Mouse (Mus musculus) cerebellum, adult 2 months (tissue): ENCODE results near the gene Tspan14. TPM values are rescaled to one million over a fixed set of nuclear protein-coding genes. Genes with fewer than 3 reads are reported as not detected.

Source experiments
- DNase-seq, 2 experiments: peaks; one replicate each; pipeline ENCODE4 v3.0.0; 2021
- H3K27ac ChIP-seq: fragments of 200-500 bp; 2 replicates; pipeline ENCODE4 v1.5.1; 2012; ENCODE audit warnings: low read length, control low read depth, inconsistent platforms; ENCODE audit not compliant: insufficient read depth
- H3K27me3 ChIP-seq: fragments of 200-500 bp; 2 replicates; pipeline ENCODE4 v1.6.1; 2012; ENCODE audit warnings: inconsistent platforms, mild to moderate bottlenecking, low read length, moderate library complexity; ENCODE audit not compliant: control insufficient read depth, insufficient read depth
- H3K4me1 ChIP-seq: fragments of 200-500 bp; 2 replicates; pipeline ENCODE4 v1.6.1; 2011; ENCODE audit warnings: low read length; ENCODE audit not compliant: control insufficient read depth, insufficient read depth
- H3K4me3 ChIP-seq: fragments of 200-500 bp; replicated peaks from 2 replicates; pipeline ENCODE3; 2011; ENCODE audit warnings: mild to moderate bottlenecking, low read depth, low read length, control low read depth; ENCODE audit not compliant: insufficient read depth
- CTCF ChIP-seq: fragments of 200-500 bp; IDR thresholded peaks from 2 replicates; pipeline ENCODE4 v1.5.1; 2011; ENCODE audit warnings: low read depth, mild to moderate bottlenecking, control low read depth, low read length, moderate library complexity, borderline replicate concordance; ENCODE audit not compliant: insufficient read depth
- POLR2A ChIP-seq: fragments of 200-500 bp; IDR thresholded peaks from 2 replicates; pipeline ENCODE4 v1.6.1; 2011; ENCODE audit warnings: low read length, control low read depth, borderline replicate concordance; ENCODE audit not compliant: insufficient read depth
- WGBS: fragments of 180-500 bp; shearing (Covaris S2); methylation state at CpG from one replicate; pipeline ENCODE4 v1.1.7; 2018; 5-methylcytosine and 5-hydroxymethylcytosine counted together
- polyA plus RNA-seq: library from polyadenylated mRNA; depleted of rRNA; stranded (reverse); fragments of >200 nt; gene quantifications from 2 replicates; pipeline ENCODE4 v1.2.3, GENCODE M21; 2012

Gene Tspan14
- polyA plus RNA-seq, 1 experiment: 39.6 TPM

DNA sequence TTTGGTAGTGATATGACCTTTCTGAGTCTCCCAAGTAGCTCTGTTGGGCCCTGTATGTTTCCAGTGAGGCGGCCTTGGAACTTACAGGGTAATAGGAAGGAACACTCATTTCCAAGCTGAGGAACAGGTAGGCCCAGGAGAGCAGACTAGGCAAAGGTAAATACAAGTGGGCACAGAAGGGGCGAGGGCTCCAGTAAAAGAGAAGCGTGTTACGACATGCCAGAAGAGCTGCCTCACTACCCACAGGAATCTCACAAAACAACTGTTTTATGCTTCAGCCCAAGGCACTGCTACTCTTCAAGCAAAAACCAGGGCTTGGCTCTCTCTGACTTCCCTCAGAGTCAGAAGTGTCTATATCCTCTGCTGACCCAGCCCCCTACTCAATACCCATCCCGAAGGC is 18.1 kb downstream of the Tspan14 start:
- TF ChIP-seq CTCF: no peak
- no peak for TF ChIP-seq POLR2A
- DNase-seq: no peak
- 93% methylated on average over 5 of the region's 5 CpGs for WGBS
- Histone ChIP-seq H3K27ac (no peak overlapping the region), H3K4me3 (no peak overlapping the region), H3K4me1 (peaks cover 20% of the 10 kb centered on the region; the same call in 1 of the 2 replicates), H3K27me3 (no peaks in the 10 kb centered on the region)

DNA sequence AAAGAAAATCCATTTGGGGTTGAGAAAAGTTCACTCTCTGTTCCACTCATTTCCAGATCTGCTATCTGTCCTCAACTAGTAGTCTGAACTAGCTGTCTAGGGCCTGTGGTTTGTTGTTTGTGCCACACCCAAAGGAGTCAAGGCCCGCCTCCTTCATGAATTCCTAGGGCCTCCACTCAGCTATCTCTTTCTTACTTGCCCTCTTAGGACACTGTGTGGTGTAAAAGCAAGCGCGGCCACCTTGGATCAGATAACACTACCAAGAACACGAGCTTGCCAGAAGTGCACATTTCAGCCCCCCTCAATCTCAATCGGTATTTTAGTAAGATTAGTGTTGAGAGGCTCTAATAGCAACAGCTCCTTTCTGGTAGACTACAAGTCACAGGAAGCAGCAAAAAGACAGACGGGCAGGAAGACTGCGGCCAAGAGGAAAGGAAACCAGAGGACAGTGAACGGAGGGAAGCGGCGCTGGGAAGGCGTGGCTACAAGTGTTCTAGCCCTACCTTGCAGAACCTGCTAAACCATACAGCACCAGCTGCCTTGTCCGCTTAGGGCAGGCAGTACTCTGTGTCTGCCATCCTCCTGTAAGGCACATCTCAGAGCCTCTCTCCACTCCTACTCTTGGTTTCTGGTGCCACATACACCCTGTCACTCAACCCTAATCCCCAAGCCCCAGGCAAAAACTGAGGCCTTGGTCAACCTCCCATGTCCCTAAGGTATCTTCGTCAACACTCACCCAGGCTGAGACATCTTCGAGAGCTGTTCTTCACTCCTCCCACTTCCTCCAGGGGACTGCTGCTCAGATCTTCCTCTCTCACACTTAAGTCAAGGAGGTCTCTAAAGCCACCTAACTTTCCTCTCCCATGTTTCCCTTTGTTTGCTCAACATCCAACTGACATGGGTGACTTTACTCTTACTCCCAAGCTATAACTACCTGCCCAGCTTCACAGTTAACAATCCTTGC is 18.9 kb downstream of the Tspan14 start:
- Histone ChIP-seq H3K27me3 (no peaks in the 10 kb centered on the region), H3K4me3 (no peak overlapping the region), H3K4me1 (peaks cover 14% of the 10 kb centered on the region; the same call in 1 of the 2 replicates), H3K27ac (no peak overlapping the region)
- 94% methylated on average over 14 of the region's 14 CpGs for WGBS
- TF ChIP-seq CTCF (no peak), POLR2A (no peak)
- DNase-seq: no peak

DNA sequence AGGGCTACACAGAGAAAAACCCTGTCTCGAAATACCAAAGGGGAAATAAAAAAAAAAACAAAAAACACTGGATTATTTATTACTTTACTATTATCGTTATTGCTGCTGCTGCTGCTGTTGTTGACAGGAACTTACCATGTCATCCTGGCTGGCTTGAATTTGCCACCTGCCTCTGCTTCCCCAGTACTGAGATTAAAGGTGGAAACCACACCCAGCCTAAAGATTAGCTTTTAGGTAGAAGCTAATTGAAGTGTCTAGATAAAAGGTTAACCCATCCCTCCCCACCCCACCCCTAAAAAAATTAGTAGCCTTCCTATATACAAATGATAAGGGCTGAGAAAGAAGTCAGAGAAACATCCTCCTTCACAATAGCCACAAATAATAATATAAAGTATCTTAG is 22.8 kb downstream of the Tspan14 start:
- H3K27me3 ChIP-seq: no peaks in the 10 kb centered on the region
- TF ChIP-seq POLR2A (no peak), CTCF (no peak)
- 96% methylated on average over 2 of the region's 2 CpGs for WGBS

DNA sequence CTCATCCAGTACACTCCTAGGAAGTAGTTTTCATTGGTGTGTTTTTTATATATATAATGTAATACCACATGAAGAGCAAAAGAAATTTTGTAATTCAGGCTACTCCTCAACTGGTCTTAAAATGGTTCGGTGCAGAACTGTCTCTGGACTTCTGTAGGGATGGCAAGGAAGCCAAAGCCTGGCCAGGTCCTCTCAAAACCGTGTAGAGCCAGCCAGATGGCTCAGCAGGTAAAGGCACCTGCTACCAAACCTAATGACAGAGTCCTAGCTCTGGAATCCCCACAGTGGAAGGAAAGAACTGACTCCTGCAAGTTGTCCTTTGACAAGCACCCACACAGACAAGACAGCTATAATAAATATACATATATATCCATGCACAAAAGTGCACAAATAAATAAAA is 24.2 kb downstream of the Tspan14 start:
- H3K27me3 ChIP-seq: no peaks in the 10 kb centered on the region
- DNase-seq: peak in 1 of 2 experiments; percentile 41
- no peak overlapping the region for H3K27ac ChIP-seq
- TF ChIP-seq POLR2A: no peak
- TF ChIP-seq CTCF: no peak
- H3K4me1 ChIP-seq: no peaks in the 10 kb centered on the region; the same call in 1 of the 2 replicates
- 7% methylated on average over 2 of the region's 2 CpGs for WGBS
- no peak overlapping the region for H3K4me3 ChIP-seq

More for the DNA sequence above, 22.8 kb downstream of the Tspan14 start:
- Histone ChIP-seq H3K4me3 (no peak overlapping the region), H3K4me1 (peaks cover under 1% of the 10 kb centered on the region; the same call in 1 of the 2 replicates), H3K27ac (no peak overlapping the region)
- DNase-seq: no peak

DNA sequence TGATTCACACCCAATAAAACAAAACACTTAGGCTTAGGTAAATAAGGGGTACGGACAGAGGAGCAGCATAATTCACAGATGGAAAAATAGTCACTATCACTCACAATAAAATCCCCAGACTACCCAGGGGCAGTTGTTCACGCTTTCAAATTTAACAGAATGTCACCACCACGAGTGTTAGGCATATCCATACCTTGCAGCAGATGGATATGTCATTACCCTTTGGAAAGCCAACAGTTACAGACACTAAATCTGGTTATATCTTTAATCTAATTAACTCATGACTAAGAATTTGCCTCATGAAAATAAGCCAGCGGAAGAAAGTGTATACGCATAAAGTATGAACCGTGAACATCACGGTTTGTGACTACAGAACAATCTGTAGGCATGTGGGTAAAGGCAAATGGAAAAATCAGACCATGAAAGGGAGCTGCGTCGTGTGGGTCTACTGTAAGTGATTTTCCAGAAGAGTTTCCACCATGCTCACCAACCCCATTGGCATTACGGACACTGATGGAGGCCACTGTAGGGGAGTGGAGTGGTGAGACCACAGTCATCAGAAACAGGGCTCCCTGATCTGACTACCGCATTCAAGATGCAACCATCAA is 28.1 kb downstream of the Tspan14 start:
- Histone ChIP-seq H3K27me3 (no peaks in the 10 kb centered on the region), H3K4me3 (no peak overlapping the region), H3K27ac (no peak overlapping the region), H3K4me1 (no peaks in the 10 kb centered on the region; the same call in 1 of the 2 replicates)
- TF ChIP-seq POLR2A (no peak), CTCF (no peak)
- WGBS: 93% methylated on average over 11 of the region's 11 CpGs
- DNase-seq: no peak

DNA sequence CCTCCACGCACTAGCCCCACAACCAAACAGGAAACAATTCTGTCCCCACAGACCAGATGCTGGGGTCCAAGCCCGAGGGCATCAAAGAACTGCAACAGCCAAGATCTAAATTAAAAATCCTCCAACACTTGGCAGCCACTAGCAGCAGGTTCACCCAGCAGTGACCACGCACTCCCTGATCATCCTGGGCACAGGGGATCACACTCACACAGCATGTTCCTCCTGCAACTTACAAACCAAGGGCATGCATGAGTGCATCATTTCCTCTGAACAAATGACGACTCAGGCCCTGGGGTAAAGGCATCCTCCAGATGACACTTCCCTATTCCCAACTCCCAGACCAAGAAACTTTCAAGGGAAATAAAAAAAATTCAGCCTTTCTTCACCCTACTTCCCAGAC is 29.6 kb downstream of the Tspan14 start:
- 29% methylated on average over 4 of the region's 4 CpGs for WGBS
- Histone ChIP-seq H3K27ac (no peak overlapping the region), H3K4me3 (no peak overlapping the region), H3K4me1 (no peaks in the 10 kb centered on the region; the same call in 1 of the 2 replicates), H3K27me3 (no peaks in the 10 kb centered on the region)
- TF ChIP-seq POLR2A (no peak), CTCF (no peak)
- DNase-seq: no peak

DNA sequence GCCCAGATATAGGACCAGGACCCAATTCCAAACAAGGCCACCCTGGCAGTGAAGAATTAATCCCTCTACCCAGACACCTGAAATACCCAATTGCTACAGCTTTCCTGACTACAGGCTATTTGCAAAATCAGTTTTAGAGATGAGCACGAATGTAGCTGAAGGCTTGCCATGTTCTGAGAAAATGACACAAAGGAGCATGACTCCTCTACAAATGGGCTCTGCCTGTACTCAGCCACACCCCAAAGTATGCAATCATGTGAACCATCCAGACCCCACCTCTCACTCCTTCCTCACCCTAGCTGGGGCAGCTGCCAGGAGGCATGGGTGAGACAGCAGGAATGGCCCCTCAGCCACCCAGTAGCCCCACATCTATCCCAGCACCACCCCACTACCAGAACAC is 31.1 kb downstream of the Tspan14 start:
- Histone ChIP-seq H3K4me1 (no peaks in the 10 kb centered on the region), H3K27ac (no peak overlapping the region), H3K4me3 (no peak overlapping the region), H3K27me3 (no peaks in the 10 kb centered on the region)
- no peak for DNase-seq
- no peak for TF ChIP-seq POLR2A
- no peak for TF ChIP-seq CTCF
- WGBS: 92% methylated on average over 1 of the region's 1 CpGs

DNA sequence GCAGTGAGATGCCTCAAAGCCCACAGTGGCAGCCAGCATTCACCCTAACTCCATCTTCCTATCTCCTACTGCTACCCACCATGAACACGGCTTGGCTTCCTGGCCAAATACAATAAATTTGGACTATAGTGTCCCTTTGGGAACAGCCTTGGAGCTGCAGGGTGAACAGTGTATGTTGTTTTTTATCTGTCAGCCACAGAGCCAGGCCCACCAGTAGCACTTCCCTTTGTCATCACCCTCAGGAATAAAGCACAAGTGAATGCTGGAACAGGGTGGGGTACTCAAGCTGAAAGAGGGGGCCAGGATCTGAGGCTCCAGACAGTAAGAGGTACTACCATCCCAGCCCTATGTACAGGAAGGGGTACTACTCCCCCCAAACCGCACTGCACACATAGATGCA is 31.6 kb downstream of the Tspan14 start:
- DNase-seq: no peak
- 92% methylated on average over 2 of the region's 2 CpGs for WGBS
- H3K4me1 ChIP-seq: no peaks in the 10 kb centered on the region
- H3K27me3 ChIP-seq: no peaks in the 10 kb centered on the region
- no peak overlapping the region for H3K4me3 ChIP-seq
- TF ChIP-seq CTCF: no peak
- no peak for TF ChIP-seq POLR2A
- no peak overlapping the region for H3K27ac ChIP-seq
